Mouse (Mus musculus) hindbrain, postnatal 0 days (tissue): ENCODE measurements at regions not wholly inside any gene's neighbourhood (a gene's known extent, or its start where the extent isn't known, plus 50 kb on each side); places are given as distances from the start of the nearest gene placed in this dataset.

Experiments
- ATAC-seq: fragments of 200-750 bp; cut with Nextera tagmentation; 2 replicates; pipeline ENCODE4 v1.8.0; 2017; ENCODE audit warnings: mild to moderate bottlenecking, moderate TSS enrichment, moderate library complexity
- DNase-seq: peaks from one replicate; pipeline ENCODE4 v3.0.0-alpha.2; 2015; ENCODE audit warnings: low spot score
- H3K27ac ChIP-seq: fragments of 300-500 bp; sonication (generic); 2 replicates; pipeline ENCODE4 v1.5.1; 2014; ENCODE audit warnings: mild to moderate bottlenecking
- H3K27me3 ChIP-seq: fragments of 300-500 bp; sonication (generic); 2 replicates; pipeline ENCODE4 v1.6.1; 2014; ENCODE audit warnings: low read length, mixed read lengths; ENCODE audit not compliant: insufficient read depth
- H3K36me3 ChIP-seq: fragments of 300-500 bp; sonication (generic); 2 replicates; pipeline ENCODE4 v1.6.1; 2014; ENCODE audit warnings: low read length, mixed read lengths; ENCODE audit not compliant: insufficient read depth
- H3K4me1 ChIP-seq: fragments of 300-500 bp; sonication (generic); 2 replicates; pipeline ENCODE4 v1.6.1; 2014; ENCODE audit warnings: antibody characterized with exemption, low read length, mixed read lengths; ENCODE audit not compliant: insufficient read depth
- H3K4me2 ChIP-seq: fragments of 300-500 bp; sonication (generic); 2 replicates; pipeline ENCODE4 v1.6.1; 2014; ENCODE audit warnings: low read depth, mild to moderate bottlenecking, low read length, moderate library complexity, mixed read lengths
- H3K4me3 ChIP-seq: fragments of 300-500 bp; sonication (generic); 2 replicates; pipeline ENCODE4 v1.5.1; 2014; ENCODE audit warnings: low read length
- H3K9ac ChIP-seq: fragments of 300-500 bp; sonication (generic); replicated peaks from 2 replicates; pipeline ENCODE4 v1.6.1; 2014; ENCODE audit warnings: mild to moderate bottlenecking, low read length, moderate library complexity, mixed read lengths
- H3K9me3 ChIP-seq: fragments of 300-500 bp; sonication (generic); 2 replicates; pipeline ENCODE4 v1.6.1; 2016; ENCODE audit warnings: low read length, mixed read lengths
- CTCF ChIP-seq: IDR thresholded peaks from 2 replicates; pipeline ENCODE4 v1.5.1; 2016; ENCODE audit warnings: antibody characterized with exemption, control low read depth, low read depth
- WGBS: fragments of 180-500 bp; shearing (Covaris S2); extraction: QIAGEN DNeasy Blood & Tissue Kit; methylation state at CpG from one replicate; pipeline ENCODE4 v1.1.7; 2014; 5-methylcytosine and 5-hydroxymethylcytosine counted together

GRCm38 (mm10) chr11:22632314-22632700, 120.4 kb downstream of the Tmem17 start:
- no peaks in the 10 kb centered on the region; the same call in 1 of the 2 replicates for H3K4me1 ChIP-seq
- no peaks in the 10 kb centered on the region for H3K36me3 ChIP-seq
- no peaks in the 10 kb centered on the region for H3K9me3 ChIP-seq
- TF ChIP-seq CTCF: no peak
- ATAC-seq: no peak
- H3K4me2 ChIP-seq: no peak overlapping the region
- no peak overlapping the region for H3K4me3 ChIP-seq
- no peaks in the 10 kb centered on the region for H3K27me3 ChIP-seq
- no peak overlapping the region for H3K27ac ChIP-seq
- H3K9ac ChIP-seq: no peak overlapping the region
- DNase-seq: no peak

DNA sequence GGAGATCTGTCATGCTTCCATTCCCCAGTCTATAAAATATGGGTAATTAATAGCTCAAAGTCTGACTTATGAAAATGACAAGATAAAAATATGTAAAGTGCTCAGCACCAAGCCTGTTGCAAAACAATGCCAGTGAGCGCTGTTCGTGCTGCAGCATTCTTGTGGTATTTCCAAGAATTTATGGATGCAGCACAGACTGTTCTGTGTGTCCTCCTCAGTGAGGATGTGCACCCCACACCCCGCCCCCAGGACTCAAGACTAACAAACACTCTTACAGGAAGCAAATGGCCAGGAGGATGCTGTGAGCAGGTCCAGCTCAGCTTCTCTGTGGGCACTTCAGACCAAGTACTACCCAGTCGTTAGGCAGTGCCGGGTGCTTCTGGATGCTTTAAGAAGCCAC, 121.1 kb downstream of the Tmem17 start:
- no peak for TF ChIP-seq CTCF
- Histone ChIP-seq H3K4me2 (no peak overlapping the region), H3K4me1 (no peaks in the 10 kb centered on the region; the same call in 1 of the 2 replicates), H3K9ac (no peak overlapping the region), H3K27ac (no peak overlapping the region), H3K27me3 (no peaks in the 10 kb centered on the region), H3K9me3 (no peaks in the 10 kb centered on the region), H3K36me3 (no peaks in the 10 kb centered on the region), H3K4me3 (no peak overlapping the region)
- no peak for ATAC-seq
- 83% methylated on average over 5 of the region's 5 CpGs for WGBS
- DNase-seq: no peak

DNA sequence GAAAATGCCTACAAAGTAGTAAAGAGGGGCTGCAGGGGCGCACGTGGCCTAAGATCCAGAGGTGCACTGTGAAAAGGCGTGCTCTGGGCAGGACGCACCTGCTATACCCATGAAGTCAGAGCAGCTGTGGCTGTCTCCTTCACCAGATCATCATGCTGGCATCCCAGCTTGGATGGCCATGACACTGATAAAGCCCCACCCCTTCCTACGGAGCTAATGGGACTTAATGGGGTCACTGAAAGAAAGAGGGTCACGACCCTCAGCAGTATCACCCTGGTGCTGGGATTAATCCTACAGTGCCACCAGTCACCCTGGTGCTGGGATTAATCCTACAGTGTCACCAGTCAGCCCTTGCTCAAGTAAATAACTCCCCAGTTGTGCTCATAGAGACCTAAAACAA, 122.1 kb downstream of the Tmem17 start:
- Histone ChIP-seq H3K36me3 (no peaks in the 10 kb centered on the region), H3K4me3 (no peak overlapping the region), H3K9me3 (no peaks in the 10 kb centered on the region), H3K27ac (no peak overlapping the region), H3K27me3 (no peaks in the 10 kb centered on the region), H3K4me2 (no peak overlapping the region), H3K9ac (no peak overlapping the region), H3K4me1 (no peaks in the 10 kb centered on the region; the same call in 1 of the 2 replicates)
- WGBS: 67% methylated on average over 6 of the region's 6 CpGs
- DNase-seq (no peak), ATAC-seq (no peak)
- TF ChIP-seq CTCF: no peak

DNA sequence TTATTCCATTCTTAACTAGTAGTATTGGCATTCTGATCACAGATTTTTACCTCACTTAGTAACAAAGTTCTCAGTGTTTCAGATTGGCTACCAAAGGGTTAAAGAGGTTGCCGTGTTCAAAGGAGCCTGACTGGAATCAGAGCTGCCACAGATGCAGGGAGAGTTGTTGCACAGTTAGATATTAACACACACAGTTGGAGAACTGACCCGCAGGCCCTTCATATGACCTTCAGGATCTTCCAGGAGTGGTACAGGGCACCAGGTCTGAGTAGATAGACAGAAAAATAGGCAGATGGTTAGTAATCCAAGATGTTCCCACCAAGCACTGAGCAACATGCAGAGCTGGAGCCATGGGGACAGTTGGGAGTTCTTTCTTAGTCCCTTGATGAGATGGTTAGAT, 123.1 kb downstream of the Tmem17 start:
- no peak for DNase-seq
- no peak for ATAC-seq
- Histone ChIP-seq H3K9me3 (no peaks in the 10 kb centered on the region), H3K4me1 (no peaks in the 10 kb centered on the region; the same call in 1 of the 2 replicates), H3K4me3 (no peak overlapping the region), H3K36me3 (no peaks in the 10 kb centered on the region), H3K27me3 (no peaks in the 10 kb centered on the region), H3K27ac (no peak overlapping the region), H3K4me2 (no peak overlapping the region), H3K9ac (no peak overlapping the region)
- TF ChIP-seq CTCF: no peak
- WGBS: 43% methylated on average over 2 of the region's 2 CpGs

GRCm38 (mm10) chr11:22636321-22636720, 124.4 kb downstream of the Tmem17 start:
- WGBS: 62% methylated on average over 7 of the region's 7 CpGs
- no peaks in the 10 kb centered on the region; the same call in 1 of the 2 replicates for H3K4me1 ChIP-seq
- no peaks in the 10 kb centered on the region for H3K27me3 ChIP-seq
- H3K36me3 ChIP-seq: no peaks in the 10 kb centered on the region
- no peak overlapping the region for H3K4me2 ChIP-seq
- no peak overlapping the region for H3K9ac ChIP-seq
- DNase-seq (no peak), ATAC-seq (no peak)
- H3K9me3 ChIP-seq: no peaks in the 10 kb centered on the region
- TF ChIP-seq CTCF: no peak
- no peak overlapping the region for H3K4me3 ChIP-seq
- H3K27ac ChIP-seq: 0 out of 2 replicates have a peak overlapping the region, but pooled peaks have one; percentile 22

- Histone ChIP-seq H3K27ac (0 out of 2 replicates have a peak overlapping the region, but pooled peaks have one; percentile 22), H3K4me2 (no peak overlapping the region), H3K4me3 (no peak overlapping the region), H3K9me3 (no peaks in the 10 kb centered on the region), H3K36me3 (no peaks in the 10 kb centered on the region), H3K4me1 (no peaks in the 10 kb centered on the region; the same call in 1 of the 2 replicates), H3K27me3 (no peaks in the 10 kb centered on the region), H3K9ac (no peak overlapping the region)
- WGBS: 64% methylated on average over 9 of the region's 9 CpGs
- peak; percentile 53; the same call in 1 of the 2 replicates for ATAC-seq
- TF ChIP-seq CTCF: peak; percentile 7; the same call in 1 of the 2 replicates
- DNase-seq: peak; percentile 48
Observed at GRCm38 (mm10) chr11:22636761-22637557, 125.1 kb downstream of the Tmem17 start.

DNA sequence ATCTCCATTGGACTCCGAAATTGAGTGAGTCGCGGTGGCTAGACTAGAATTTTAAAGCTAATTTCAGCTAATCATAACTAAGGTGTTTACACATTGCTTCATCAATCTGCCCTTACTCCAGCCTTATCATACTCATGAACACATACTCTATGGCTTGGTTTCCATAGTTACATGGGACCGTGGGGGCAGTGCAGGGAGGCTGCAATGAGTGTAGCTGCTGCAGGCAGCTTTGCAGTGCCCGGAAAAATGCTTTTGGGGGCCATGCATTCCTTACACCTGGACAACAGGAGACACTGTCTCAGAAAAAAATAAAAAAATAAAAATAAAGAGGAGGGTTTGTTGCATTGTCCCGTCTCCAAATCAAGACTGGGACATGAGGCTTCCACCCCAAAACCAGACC, 126.3 kb downstream of the Tmem17 start:
- Histone ChIP-seq H3K9ac (no peak overlapping the region), H3K36me3 (no peaks in the 10 kb centered on the region), H3K9me3 (no peaks in the 10 kb centered on the region), H3K27ac (no peak overlapping the region), H3K27me3 (no peaks in the 10 kb centered on the region), H3K4me3 (no peak overlapping the region), H3K4me2 (no peak overlapping the region), H3K4me1 (no peaks in the 10 kb centered on the region)
- DNase-seq (peak; percentile 41), ATAC-seq (0 out of 2 replicates have a peak, but pooled peaks have one; percentile 58)
- no peak for TF ChIP-seq CTCF
- 76% methylated on average over 6 of the region's 6 CpGs for WGBS
